Mouse (Mus musculus): Measurements from ENCODE around the gene A3galt2. TPM values are rescaled to one million over a fixed set of nuclear protein-coding genes. Genes with fewer than 3 reads are reported as not detected.

The A3galt2 gene
- not detected in 2 replicates for polyA plus RNA-seq (2012; ENCODE audit: low replicate concordance)

DNA sequence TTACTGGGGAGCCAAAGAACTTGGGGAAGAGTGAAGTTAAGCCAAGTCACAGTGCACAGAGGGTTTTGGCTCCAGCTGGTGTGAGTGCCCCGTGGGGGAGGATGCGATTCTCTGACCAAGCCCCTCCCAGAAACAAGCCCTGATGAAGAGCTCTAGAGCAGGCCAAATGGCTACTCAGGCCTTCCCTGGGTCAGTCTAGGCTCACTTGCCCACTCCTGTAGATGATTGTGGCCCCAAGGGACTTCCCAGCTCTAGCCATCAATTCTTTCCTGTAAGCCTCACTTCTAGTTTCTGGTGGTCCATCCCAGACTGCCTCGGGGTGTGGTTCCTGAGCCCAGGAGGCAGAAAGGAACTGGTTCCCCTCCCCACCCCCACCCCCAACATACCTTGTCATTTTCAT, at the start of gene A3galt2:
Gene A3galt2 (plus strand): TSS at position 301 of the 400 bp plus-strand sequence.

DNA sequence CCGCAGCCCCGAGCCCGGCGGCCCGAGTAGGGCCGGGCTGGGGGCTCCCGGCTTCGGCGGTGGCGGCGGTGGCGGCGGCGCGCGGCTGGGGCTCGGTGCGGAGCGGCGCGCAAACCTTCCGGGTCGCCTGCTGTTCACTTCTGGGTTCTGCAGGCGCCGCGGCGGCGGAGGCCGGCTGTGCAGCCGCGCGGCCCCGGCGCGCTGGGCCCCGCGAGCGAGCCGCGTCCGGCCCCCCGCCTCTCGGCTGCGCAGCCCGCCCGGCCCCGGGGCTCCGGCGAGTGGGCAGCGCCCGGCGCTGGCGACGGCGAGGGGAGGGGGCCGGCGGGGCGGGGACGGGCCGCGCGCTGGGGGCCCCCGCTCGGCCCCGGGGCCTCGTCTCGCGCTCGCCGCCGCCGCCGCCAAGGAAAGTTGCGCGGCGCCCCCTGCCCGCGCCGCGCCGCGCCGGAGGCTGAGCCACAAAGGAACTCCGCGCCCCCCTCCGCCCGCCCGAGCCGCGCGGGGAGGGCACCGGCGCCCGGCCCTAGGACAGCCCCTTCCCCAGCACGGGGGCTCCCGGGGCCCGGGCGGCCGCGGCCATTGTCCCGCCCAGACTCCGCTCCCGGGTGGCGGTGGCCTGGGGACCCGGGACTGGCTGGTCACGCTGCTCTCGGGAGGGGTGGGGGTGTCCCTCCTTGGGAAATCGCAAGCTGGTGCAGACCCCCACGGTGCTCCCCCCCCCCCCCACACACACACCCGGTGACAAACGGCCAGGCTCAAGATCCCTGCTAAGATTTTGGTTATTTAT, 51.1 kb downstream of the A3galt2 start, which contains the start of gene Zfp362:
Gene Zfp362 (minus strand): TSS at position 3 of the 784 bp plus-strand sequence.

Other genes starting within 250 kb of the A3galt2 start
- 2.3 TPM in 2 replicates for gene Zscan20, start 145.3 kb upstream of the A3galt2 start, polyA plus RNA-seq (2012; ENCODE audit: low replicate concordance)
- 0.62 and 1.0 TPM in 2 replicates for gene Tlr12, start 136.7 kb upstream of the A3galt2 start, polyA plus RNA-seq (2012; ENCODE audit: low replicate concordance)
- 91.3 and 112 TPM in 2 replicates for gene Phc2, start 100.7 kb upstream of the A3galt2 start, polyA plus RNA-seq (2012; ENCODE audit: low replicate concordance)
- 59.9 and 61.3 TPM in 2 replicates for gene Zfp362, start 50.7 kb downstream of the A3galt2 start, polyA plus RNA-seq (2012; ENCODE audit: low replicate concordance)
- gene Trim62, start 128.2 kb downstream of the A3galt2 start, polyA plus RNA-seq (2012; ENCODE audit: low replicate concordance) = 1.1 and 2.2 TPM in 2 replicates
- 0.50 and 0.69 TPM in 2 replicates for gene Azin2, start 207.1 kb downstream of the A3galt2 start, polyA plus RNA-seq (2012; ENCODE audit: low replicate concordance)
- gene Ak2, start 236.6 kb downstream of the A3galt2 start, polyA plus RNA-seq (2012; ENCODE audit: low replicate concordance) = 76.7 and 76.9 TPM in 2 replicates